Mouse (Mus musculus) heart, adult 2 months (tissue): ENCODE data around the gene Tnfaip2.

ENCODE experiments used
- CTCF ChIP-seq: fragments of 200-600 bp; IDR thresholded peaks from 2 replicates; pipeline ENCODE4 v1.8.1; 2022; ENCODE audit warnings: antibody characterized with exemption, mild to moderate bottlenecking, moderate library complexity
- EP300 ChIP-seq: fragments of 200-500 bp; IDR thresholded peaks from 2 replicates; pipeline ENCODE4 v1.6.1; 2011; ENCODE audit warnings: low read depth, low read length, control low read depth; ENCODE audit not compliant: insufficient read depth
- POLR2A ChIP-seq: fragments of 200-500 bp; IDR thresholded peaks from 2 replicates; pipeline ENCODE4 v1.6.1; 2011; ENCODE audit warnings: mild to moderate bottlenecking, low read depth, low read length, control low read depth; ENCODE audit not compliant: insufficient read depth

DNA sequence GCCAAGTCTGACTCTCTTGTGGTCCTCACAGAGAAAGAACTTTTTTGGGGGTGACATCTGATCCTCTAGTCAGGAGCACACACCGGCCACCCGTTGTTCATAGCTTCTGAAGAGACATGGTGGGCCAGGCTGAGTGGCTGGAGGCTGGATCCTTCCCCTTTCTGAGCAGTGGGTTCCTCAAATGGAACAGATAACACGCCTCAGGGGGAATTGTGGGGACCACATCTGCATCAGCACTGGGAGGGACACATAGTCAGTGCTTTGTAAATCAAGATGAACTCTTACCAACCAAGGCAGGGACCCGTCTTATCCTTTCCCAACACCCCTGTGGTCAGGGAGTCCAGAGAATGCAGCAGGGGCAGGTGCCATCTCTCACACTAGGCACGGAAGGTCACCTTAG is 22.4 kb upstream of the Tnfaip2 start:
- no peak for TF ChIP-seq POLR2A
- TF ChIP-seq EP300: no peak
- TF ChIP-seq CTCF: no peak
